In genomic region chr9:114498218-114498617, GRCm38 (mm10) we compare ENCODE assay signal across 7 mouse cellular contexts. TPM values are rescaled to one million over a fixed set of nuclear protein-coding genes. Genes with fewer than 3 reads are reported as not detected.
DNase-seq lines count a peak whose midpoint lies in the region; ATAC-seq and TF ChIP-seq lines count a peak whose summit lies in the region.

No protein-coding gene starts in this region.

- ATAC-seq in Patski = peak; percentile 72
- peak; percentile 68 for ATAC-seq in megakaryocyte progenitor cell, adult 5-6 weeks (replicated peaks; ENCODE audit: poor library complexity)

- 6% methylated on average over 11 of the region's 11 CpGs for WGBS in small intestine, adult 2 months

- intact Hi-C loops in left cerebral cortex, adult 2 months (cut with DNase I) = loop anchor here (1.0 kb wide), 1 partner anchor 83 kb away; no protein-coding TSS in a partner anchor

- H3K27me3 ChIP-seq in Patski = no peaks in the 10 kb centered on the region
- H3K27me3 ChIP-seq in small intestine, adult 2 months (ENCODE audit: control insufficient read depth, insufficient read depth, low read length) = no peaks in the 10 kb centered on the region

- in situ Hi-C loops in Patski (cut with MboI; ENCODE audit: low pct_unique_long_range_greater_than_20kb) = loop anchor here (5.0 kb wide), 1 partner anchor 81 kb away; no protein-coding TSS in a partner anchor

- no peak overlapping the region for H3K4me3 ChIP-seq in left cerebral cortex, adult 2 months
- no peak overlapping the region for H3K4me3 ChIP-seq in small intestine, adult 2 months (ENCODE audit: low read depth, low read length)

- H3K27ac ChIP-seq in left cerebral cortex, adult 2 months = no peak overlapping the region
- no peak overlapping the region for H3K27ac ChIP-seq in small intestine, adult 2 months (ENCODE audit: insufficient read depth, low read depth, low read length)

- POLR2A ChIA-PET in Patski (lab: Charles Lee) = no interaction called here

- TF ChIP-seq POLR2A in small intestine, adult 2 months (IDR thresholded peaks at IDR 0.05; ENCODE audit: low read depth, low read length) = no peak

- peak; percentile 25 for DNase-seq in Patski (ENCODE audit: low read depth, low spot score)
- DNase-seq in cerebellum, adult 8-10 months = peak; percentile 45
- DNase-seq in gastrocnemius, adult 18-20 months (ENCODE audit: low spot score) = peak; percentile 70
- DNase-seq in hindlimb bud, embryonic 11.5 days (ENCODE audit: extremely low spot score, low read depth, low spot score) = peak; percentile 69
- peak; percentile 71 to 81 for DNase-seq in left cerebral cortex, adult 2 months (ENCODE audit: extremely low spot score in 1 of 2, low spot score in 2 of 2)

- no peaks in the 10 kb centered on the region for H3K36me3 ChIP-seq in small intestine, adult 2 months (ENCODE audit: control insufficient read depth, insufficient read depth, low read length)

- TF ChIP-seq CTCF in Patski (IDR thresholded peaks at IDR 0.05) = peak; percentile 94
- TF ChIP-seq CTCF in left cerebral cortex, adult 2 months (IDR thresholded peaks at IDR 0.05) = peak; percentile 81
- peak; percentile 93; the same call in 1 of the 2 replicates for TF ChIP-seq CTCF in small intestine, adult 2 months (IDR thresholded peaks at IDR 0.05; ENCODE audit: extremely low read depth, insufficient read length, insufficient replicate concordance, low read depth, low read length)

- CTCF ChIA-PET in Patski (lab: Charles Lee) = interaction anchor here (0.7 to 4.0 kb wide), 11 partner anchors 10 to 180 kb away, joined by 3 to 24 read pairs (median 5); no protein-coding TSS in a partner anchor

- peaks cover 2% of the 10 kb centered on the region; the same call in 1 of the 2 replicates for H3K4me1 ChIP-seq in small intestine, adult 2 months (ENCODE audit: control insufficient read depth, insufficient read depth, insufficient read length, low read length)

RNA-seq across cellular contexts. Expression of gene Ccr4, which starts 6.5 kb away (rescaled TPM):
- polyA plus RNA-seq in Patski (2021) = not detected
- not detected for total RNA-seq in gastrocnemius, adult 18-20 months (2021)
- total RNA-seq in left cerebral cortex, adult 2 months (2021) = not detected
- not detected in 2 replicates for total RNA-seq in megakaryocyte progenitor cell, adult 5-6 weeks (2015)
- not detected in 2 replicates for total RNA-seq in megakaryocyte progenitor cell, adult 5-6 weeks (2017)
- 0.60 and 1.1 TPM in 2 replicates for polyA plus RNA-seq in small intestine, adult 2 months (2012; rRNA removed)

RNA-seq across cellular contexts. Expression of gene C130032M10Rik, which starts 17.3 kb away (rescaled TPM):
- polyA plus RNA-seq in Patski (2021) = not detected
- total RNA-seq in gastrocnemius, adult 18-20 months (2021) = not detected
- not detected for total RNA-seq in left cerebral cortex, adult 2 months (2021)
- total RNA-seq in megakaryocyte progenitor cell, adult 5-6 weeks (2015) = not detected in 2 replicates
- total RNA-seq in megakaryocyte progenitor cell, adult 5-6 weeks (2017) = not detected in 2 replicates
- polyA plus RNA-seq in small intestine, adult 2 months (2012; rRNA removed) = not detected in 2 replicates

Comparison
In these comparisons a context has a peak if more than half of its experiments do, and no peak if none do; other contexts are left out.
1. DNase-seq: peak in every context shown above with its lines; median percentile 76 in left cerebral cortex, adult 2 months; 70 in gastrocnemius, adult 18-20 months; 69 in hindlimb bud, embryonic 11.5 days; 45 in cerebellum, adult 8-10 months; 25 in Patski.